In the genomic region with DNA sequence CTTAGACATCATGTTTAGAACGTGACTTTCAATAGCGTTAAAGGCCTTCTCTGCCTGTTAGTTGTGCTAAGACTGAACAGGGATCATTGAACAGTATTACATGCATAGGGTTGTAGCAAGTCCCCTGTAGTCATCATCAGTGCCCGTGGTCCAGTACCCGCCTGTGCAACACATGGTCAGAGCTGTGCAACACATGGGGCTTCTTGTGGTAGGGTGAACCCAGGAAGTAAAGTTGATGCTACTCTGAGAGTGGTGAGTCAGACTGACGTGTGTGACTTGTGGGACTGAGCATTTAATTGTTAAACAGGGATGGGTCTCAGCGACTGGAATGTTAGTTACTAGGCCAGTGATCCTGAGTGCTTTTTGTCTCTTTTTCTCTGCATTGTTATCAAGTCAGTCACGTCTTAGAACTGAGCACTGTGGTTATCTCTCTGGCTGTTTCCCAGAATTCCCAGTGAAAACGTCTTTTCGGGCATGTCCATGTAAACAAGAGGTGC, we compare ENCODE assay signal across 27 mouse cellular contexts. TPM values are rescaled to one million over a fixed set of nuclear protein-coding genes. Genes with fewer than 3 reads are reported as not detected.
"Had no signal": no experiment of that assay in that cellular context is flagged by ENCODE, and none has a peak within 500 bp of the region (broad histone marks: within the 10 kb centered on the region; RNA-seq: fewer than 3 reads in every experiment).

No protein-coding gene starts in this region.

- H3K4me3 ChIP-seq: heart, embryonic 10.5 days; heart, embryonic 12.5 days; hindbrain, embryonic 13.5 days; hindbrain, embryonic 15.5 days; intestine, embryonic 15.5 days; left cerebral cortex, adult 2 months; limb, embryonic 13.5 days; limb, embryonic 15.5 days; liver, embryonic 12.5 days had no signal

- ATAC-seq: hindbrain, postnatal 0 days; intestine, embryonic 15.5 days; intestine, postnatal 0 days; liver, embryonic 12.5 days had no signal

- H3K27me3 ChIP-seq: heart, embryonic 12.5 days; hindbrain, embryonic 13.5 days; hindbrain, embryonic 15.5 days; intestine, embryonic 15.5 days; limb, embryonic 13.5 days; limb, embryonic 15.5 days; liver, embryonic 12.5 days had no signal

- H3K36me3 ChIP-seq: heart, embryonic 10.5 days; heart, embryonic 12.5 days; hindbrain, embryonic 13.5 days; hindbrain, embryonic 15.5 days; intestine, embryonic 15.5 days; limb, embryonic 13.5 days; limb, embryonic 15.5 days; liver, embryonic 12.5 days had no signal

- DNase-seq: gastrocnemius, postnatal 14 days; gastrocnemius, postnatal 36 days; heart, adult 18-20 months; heart, postnatal 10 days; kidney, adult 18-20 months; kidney, adult 8-10 months; kidney, postnatal 10 days; kidney, postnatal 25 days; kidney, postnatal 4 days; left cerebral cortex, postnatal 4 days had no signal

RNA-seq across cellular contexts. Expression of gene Otud7a, which starts 52.5 kb away (rescaled TPM):
- total RNA-seq: gastrocnemius, adult 18-20 months; gastrocnemius, adult 8-10 months; heart, adult 18-20 months; hematopoietic stem cell, adult 5-6 weeks; liver, adult 2 months had no signal
- polyA plus RNA-seq: gonadal fat pad, adult 2 months; heart, embryonic 10.5 days; liver, adult 2 months; liver, embryonic 12.5 days; liver, embryonic 16.5 days had no signal
